Mouse (Mus musculus): ENCODE measurements at regions not wholly inside any gene's neighbourhood (a gene's known extent, or its start where the extent isn't known, plus 50 kb on each side); places are given as distances from the start of the nearest gene placed in this dataset.
"Not testable (repeated sequence)": the region's sequence is repeated elsewhere in the genome, so short reads cannot be mapped to it uniquely, and the experiment has no call there.

- CTCF ChIA-PET = interaction anchor here (0.8 kb wide), 1 partner anchor 409 kb away, joined by 3 read pairs; no protein-coding TSS in a partner anchor
These were observed 222.0 kb downstream of the Plxna1 start for GRCm38 (mm10) chr6:89140469-89140868.

DNA sequence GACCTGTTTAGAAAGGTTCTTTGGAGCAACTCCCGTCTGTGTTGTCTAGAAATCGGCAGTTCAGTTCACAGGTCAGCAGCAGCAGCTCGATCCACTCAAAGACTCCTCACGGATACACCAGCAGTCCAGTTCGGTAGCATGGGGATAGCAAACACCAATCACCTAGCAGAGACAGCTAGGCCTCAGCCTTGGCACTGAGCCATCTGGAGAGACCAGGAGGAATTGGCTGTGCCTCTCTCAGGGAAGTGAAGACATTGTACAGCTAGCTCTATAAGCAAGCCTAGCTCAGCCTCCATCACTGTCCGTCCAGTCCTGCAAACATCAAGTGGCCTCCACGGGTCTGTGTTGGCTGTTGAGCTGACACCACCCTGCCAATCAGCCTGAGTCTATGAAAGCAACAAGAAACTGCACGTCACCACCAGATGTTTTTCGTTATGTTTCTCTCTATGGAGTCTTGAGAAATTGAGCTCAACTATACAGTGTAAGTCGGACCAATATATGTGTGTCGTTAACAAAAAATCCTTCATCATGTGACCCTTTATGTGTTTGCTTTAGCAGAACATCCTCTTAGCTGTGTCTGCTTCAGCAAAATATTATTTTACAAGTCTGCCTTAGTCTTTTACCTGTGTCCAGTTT lies 209.3 kb downstream of the Plxna1 start:
- CTCF ChIA-PET = no interaction called here

DNA sequence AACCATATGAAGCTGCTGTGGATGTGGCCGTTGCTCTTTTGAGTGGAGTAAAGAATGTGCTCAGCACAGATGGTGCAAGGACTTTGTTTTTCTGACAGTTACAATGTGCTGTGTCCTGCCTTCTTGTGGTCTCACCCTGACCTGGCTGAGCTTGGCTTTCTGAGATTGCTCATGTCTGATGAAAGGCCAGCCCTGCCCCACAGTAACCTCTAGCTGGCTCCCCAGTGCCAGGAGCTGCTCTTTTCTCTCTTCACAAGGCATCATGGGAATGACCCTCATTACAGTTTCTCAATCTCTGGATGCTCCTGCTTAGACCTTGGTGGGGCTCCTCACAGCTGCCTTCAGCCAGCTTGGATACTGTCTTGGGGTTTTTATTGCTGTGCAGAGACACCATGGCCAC lies 204.9 kb downstream of the Plxna1 start:
- CTCF ChIA-PET = no interaction called here

DNA sequence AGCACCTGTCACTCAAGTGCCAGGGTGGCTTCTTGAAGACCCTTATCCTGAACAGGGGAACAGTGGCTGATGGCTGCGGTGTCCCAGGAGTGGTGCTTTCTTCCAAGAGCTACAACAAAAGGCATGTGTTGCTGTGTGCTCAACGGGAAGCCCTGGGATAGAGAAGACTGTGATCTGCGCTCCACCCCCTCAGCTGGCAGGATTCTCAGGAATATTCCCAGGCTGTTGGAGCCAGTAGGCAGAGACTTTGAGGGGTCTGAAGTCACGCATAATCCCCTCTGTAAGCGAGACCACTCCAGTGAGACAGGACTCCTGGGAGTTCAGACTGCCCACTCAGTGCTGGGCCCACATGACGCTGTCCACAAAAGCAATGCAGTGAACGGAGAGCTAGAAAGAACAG lies 202.4 kb downstream of the Plxna1 start:
- CTCF ChIA-PET = no interaction called here

DNA sequence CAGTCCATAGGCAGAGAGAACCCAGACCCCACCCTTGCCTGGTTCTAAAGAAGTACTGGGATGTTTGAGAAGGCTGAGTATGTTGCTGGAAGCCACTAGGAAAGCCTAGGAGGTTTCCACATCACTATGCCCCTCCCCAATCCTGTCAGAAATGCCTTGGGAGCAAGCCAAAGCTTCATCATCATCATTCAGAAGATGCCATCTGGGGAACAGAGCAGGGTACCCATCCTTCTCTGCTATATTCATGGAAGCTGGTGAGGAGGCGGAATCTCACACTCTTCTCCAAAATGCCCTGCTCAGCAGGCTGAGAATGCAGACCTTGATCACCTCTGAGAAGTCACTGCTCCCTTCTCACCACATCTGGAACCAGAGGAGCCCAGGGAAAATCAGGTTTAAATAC lies 200.7 kb downstream of the Plxna1 start:
- CTCF ChIA-PET = no interaction called here

DNA sequence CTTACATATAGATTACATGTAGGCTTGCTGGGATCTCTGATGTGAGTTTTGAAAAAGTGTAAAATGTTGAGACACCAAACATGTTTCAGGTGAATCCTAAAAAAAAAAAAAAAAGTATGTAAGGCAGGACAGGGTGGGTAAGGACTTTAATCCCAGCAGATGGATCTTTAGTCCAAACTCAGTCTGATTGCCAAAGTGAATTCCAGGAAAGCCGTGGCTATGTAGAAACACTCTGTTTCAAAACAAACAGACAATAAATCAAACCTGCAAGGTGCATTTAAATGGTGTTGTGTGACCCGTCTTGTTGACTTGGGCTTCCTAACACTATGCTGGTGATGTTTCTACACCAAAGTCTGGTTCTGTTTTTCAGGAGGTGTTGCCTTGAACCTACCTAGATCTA lies 192.9 kb downstream of the Plxna1 start:
- CTCF ChIA-PET = no interaction called here

DNA sequence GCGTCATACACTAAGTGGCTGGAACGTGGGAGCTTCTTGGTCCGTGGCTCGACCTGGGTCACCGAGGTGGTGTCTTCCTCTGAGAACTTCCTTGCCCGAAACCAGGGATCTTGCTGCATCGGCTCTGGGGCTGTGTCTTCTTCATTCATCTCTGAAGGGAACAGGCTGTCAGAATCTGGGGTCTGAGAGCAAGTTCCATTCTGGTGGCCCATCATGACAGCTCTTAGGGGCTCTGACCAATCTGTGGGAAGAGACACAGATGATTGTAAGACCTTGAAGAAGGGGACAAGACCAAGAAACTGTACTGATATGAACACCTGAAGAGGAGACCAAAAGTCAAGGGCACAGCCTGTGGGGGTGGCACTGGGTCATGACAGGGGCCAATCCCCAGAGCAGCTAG lies 177.5 kb downstream of the Plxna1 start:
- CTCF ChIA-PET = not testable (repeated sequence)

DNA sequence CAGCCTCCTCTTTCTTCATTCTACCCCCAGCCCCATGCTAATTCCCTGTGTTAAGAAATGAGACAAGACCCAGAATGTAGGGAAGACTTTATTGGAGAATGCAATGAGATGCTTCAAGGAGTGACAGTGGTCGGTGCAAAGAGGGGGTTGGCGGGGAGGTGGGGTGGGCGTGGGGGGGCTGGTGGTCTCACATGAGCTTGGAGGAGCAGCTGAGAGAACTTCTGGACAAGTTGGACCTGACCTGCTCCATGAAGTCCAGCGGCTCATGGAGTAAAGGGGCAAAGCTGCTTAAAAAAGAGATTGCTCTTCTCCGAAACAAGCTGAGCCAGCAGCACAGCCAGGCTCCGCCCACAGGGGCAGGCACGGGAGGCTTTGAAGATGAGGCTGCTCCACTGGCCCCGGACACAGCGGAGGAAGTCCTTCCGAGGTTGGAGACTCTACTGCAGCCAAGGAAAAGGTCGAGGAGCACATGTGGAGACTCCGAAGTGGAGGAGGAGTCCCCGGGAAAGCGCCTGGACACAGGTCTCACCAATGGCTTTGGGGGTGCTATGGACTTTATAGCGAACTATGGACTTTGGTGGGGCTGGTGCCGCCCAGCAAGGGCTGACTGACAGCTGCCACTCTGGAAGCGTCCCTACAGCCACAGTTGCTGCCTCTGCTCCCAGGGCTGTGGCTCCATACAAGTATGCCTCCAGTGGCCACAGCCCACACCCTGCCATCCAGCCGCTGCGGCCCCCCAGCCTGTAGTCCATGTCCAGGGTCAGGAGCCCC lies 161.7 kb downstream of the Plxna1 start:
- CTCF ChIA-PET = not testable (repeated sequence)

DNA sequence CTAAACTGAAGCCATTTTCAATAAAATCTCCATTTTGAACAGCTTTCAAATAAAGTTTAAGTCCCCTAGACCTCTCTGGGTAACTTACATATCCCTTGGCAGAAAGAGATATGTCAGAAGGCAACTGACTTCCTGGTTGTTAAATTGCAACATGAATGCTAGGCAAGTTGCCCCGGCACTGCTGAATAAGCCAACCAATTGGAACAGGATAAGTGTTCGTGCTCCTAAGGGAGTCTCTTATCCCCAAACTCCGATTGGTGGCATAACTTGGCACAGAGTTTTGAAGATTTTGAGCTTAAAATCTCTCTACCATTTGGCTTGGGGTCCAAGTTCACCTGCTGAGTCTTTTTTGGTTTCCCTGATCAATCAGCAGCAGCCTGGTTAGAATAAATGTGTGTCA lies 147.4 kb downstream of the Plxna1 start:
- CTCF ChIA-PET = no interaction called here

GRCm38 (mm10) chr6:89235416-89236075 lies 126.9 kb downstream of the Plxna1 start:
- CTCF ChIA-PET = no interaction called here

DNA sequence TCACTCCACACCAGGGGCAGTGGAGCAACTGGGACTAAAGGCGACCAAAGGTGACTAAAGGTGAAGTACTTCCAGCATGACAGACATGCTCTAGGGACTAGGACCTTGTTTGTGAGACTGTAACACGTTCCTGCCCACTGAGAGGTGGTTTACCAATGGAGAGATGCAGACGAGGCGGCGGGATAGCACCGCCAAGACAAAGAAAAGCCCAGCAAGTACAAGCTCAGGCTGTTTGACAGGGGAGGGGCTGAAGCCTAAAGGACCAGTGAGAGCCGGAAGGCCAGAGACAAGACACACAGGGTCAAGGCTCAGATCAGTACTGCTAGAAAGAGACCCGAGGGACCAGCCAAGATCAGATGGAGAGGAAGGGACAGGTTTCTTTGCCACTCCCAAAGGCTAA lies 126.2 kb downstream of the Plxna1 start:
- CTCF ChIA-PET = no interaction called here

- CTCF ChIA-PET = no interaction called here
These were observed 125.4 kb downstream of the Plxna1 start for GRCm38 (mm10) chr6:89236892-89237646.

GRCm38 (mm10) chr6:89238871-89239270 lies 123.5 kb downstream of the Plxna1 start:
- CTCF ChIA-PET = no interaction called here

DNA sequence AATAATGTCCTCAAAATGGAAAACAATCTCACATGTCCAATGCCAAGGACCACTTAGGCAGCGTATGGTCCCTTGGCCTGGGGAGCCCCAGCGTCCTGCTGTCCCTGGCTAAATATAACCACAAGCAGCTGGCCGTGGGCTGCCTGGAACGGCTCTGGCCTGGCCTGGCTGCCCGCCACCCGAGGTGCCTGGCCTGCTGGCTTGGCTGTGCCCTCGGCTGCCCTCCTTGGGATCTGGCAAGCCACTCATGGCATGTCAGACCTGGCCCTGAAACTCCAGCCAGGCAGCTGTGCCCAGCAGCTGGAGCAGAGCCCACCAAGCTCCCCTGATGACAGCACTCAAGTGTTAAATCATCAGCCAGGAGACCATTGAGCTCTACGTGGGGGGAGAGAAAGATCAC lies 122.9 kb downstream of the Plxna1 start:
- CTCF ChIA-PET = no interaction called here

GRCm38 (mm10) chr6:89240168-89240705 lies 122.2 kb downstream of the Plxna1 start:
- CTCF ChIA-PET = no interaction called here

GRCm38 (mm10) chr6:89242371-89243288 lies 119.8 kb downstream of the Plxna1 start:
- CTCF ChIA-PET = interaction anchor here (0.5 kb wide), 1 partner anchor 327 kb away, joined by 3 read pairs; no protein-coding TSS in a partner anchor

DNA sequence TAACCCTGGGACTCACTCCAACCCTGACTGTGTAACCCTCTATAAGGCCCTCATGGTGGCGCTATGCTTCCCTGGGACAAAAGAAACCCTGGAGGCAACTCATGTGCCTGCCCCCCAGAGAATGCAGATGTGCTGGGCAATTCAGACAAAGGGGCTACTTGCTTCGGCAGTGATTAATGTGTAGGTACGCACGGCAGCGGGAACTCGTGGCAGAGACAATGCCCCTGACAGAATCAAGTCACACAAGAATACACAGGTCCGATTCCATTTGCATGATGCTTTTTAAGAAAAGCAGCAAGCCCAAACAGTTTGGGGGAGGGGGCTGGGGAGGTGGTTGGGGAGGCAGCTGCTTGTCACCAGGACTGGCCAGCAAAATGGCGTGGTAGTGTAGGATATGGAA lies 116.9 kb downstream of the Plxna1 start:
- CTCF ChIA-PET = no interaction called here

DNA sequence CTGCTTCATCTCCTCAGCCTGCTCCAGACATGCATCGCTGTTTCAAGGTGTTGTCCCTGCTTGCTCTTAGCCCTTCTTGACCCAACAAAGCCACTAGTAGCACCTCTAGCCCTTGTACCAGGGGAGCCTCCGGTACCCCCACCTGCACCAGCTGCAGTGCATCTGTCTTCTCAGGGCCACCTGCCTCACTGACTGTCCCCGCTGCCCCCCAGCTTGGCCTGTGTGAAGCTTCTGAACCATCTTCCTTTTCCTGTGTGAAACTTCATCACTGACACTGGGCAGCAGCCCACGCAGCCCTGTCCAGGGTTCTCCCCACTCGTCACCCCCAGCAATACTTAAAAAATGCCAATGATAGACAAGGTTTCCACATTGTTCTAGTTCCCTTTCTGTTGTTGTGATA lies 116.2 kb downstream of the Plxna1 start:
- CTCF ChIA-PET = no interaction called here

DNA sequence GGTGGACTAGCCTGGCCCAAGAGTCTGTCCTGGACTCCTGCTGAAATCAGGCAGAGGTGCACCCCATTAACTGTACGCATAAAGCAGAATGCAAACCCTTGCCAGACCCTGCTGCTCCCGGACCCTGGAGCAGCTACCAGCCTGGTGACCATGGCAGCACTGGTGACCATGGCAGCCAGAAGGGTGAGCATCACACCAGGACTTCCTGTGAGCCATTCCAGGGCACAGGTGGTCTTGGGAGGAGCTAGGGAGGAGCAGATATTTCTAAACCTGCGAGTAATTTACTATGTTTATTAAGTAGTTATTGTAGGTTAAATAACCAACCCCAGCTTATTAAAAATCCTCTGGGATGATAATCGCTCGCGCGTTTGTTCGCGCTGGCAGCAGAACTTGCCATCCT lies 113.8 kb downstream of the Plxna1 start:
- CTCF ChIA-PET = no interaction called here

GRCm38 (mm10) chr6:89249303-89249702 lies 113.1 kb downstream of the Plxna1 start:
- CTCF ChIA-PET = no interaction called here

- CTCF ChIA-PET = no interaction called here
These were observed 110.8 kb downstream of the Plxna1 start for GRCm38 (mm10) chr6:89251641-89252040.
